Mouse (Mus musculus) retina, postnatal 7 days (tissue): ENCODE data around the gene Gls.
A peak's percentile ranks its signal among the peaks of the same experiment; 100 is the strongest.

Source experiments
- DNase-seq: peaks from one replicate; pipeline ENCODE4 v3.0.0-alpha.2; 2012; ENCODE audit warnings: low read depth, low spot score

Gene Gls

DNA sequence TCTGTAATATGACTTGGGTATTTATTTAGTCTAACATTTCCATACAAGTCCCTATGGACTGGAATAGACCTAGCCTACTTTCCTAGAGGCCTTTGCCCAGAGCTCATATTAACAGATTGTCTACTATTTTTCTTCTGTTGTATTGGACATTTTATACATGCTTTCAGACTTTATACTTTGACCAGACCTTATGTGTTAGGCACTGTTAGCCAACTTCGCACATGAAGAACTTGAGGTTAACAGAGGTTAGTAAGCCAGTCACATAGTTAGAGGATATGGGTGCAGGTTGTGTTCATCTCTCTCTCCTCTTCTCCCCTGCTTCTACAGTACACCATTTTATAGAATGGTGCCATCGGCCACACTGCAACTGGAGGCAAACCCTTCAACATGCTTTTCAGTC, 75.0 kb downstream of the Gls start:
- no peak for DNase-seq

- no peak for DNase-seq
Observed at GRCm38 (mm10) chr1:52156351-52156750, 76.7 kb downstream of the Gls start.

DNA sequence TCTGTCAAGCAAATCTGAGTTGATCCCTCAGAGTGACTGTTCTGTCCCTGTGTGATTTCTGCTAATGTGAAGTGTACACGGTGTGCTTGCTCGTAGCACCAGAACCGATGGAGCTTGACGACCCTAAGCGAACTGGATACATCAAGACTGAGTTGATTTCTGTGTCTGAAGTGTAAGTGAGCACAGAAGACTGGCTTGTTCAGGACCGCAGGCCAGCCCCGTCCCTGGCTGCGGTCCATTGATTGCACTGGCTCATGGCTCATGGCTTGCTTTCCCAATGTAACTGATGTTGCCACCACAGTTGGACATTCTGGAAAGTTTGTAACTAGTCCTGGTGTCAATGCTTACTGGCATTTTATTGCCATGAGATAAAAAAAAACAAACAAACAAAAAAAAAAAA, 78.1 kb downstream of the Gls start:
- DNase-seq = no peak

DNA sequence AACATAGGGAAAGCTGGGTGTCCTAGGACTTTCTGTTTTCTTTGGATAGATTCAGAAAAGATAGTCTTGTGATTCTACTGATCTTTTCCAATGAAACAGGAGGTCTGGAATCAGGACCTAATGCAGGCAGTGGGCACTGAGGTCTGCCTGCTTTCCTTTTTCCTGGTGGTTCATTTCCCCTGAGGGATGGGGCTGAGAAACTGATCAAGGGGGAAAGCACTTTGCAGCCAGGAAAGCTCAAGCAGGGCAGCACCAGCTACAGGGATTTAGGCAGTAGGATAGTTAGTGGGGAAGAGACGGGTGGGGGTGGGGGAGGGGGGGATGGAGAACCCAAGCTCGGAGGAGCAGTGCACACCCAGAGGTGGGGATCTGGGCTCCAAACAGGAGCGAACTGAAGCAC, 80.1 kb downstream of the Gls start:
- no peak for DNase-seq

DNA sequence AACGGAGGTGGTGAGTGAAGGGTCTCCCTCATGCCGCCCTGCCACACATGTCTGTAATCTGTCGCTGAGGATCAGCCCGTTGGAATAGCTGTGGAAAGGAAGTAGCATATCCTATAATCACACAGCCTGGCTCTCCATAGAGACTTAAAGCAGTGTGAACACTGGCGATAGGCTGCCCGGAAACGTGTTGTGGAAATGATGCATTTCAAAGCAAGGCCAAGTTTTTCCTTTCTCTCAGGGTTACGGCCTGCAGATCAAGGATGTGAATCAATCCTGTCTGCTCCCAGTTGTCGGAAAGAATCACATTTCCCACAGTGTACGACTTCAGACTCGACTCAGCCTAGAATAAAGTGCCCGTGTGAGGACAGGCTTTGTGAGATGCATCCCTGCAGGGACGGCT, 80.7 kb downstream of the Gls start:
- DNase-seq = no peak

- no peak for DNase-seq
Observed at GRCm38 (mm10) chr1:52151166-52151565, 81.9 kb downstream of the Gls start.

GRCm38 (mm10) chr1:52150676-52151075, 82.4 kb downstream of the Gls start:
- no peak for DNase-seq

DNA sequence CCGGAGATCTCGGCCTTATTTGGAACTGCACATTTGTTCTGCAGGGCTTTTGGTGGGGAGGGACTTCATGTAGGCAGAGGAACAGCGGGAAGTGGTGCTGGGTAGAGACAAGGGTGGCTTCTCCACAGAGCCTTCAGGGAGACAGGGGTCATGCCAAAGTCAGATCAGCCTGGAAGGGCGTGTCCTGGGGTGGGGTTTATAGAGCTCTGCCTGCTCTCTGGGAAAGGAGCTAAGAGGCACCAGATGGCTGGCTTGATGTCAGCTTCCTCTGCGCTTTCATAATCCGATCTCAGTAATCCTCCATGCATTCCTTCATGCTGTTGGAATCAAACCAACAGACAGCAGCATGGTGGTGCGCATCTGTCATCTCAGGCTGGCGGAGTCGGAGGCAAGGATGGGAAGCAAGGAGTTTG, 83.1 kb downstream of the Gls start:
- peak; percentile 82 for DNase-seq

GRCm38 (mm10) chr1:52148696-52149095, 84.3 kb downstream of the Gls start:
- DNase-seq = no peak

DNA sequence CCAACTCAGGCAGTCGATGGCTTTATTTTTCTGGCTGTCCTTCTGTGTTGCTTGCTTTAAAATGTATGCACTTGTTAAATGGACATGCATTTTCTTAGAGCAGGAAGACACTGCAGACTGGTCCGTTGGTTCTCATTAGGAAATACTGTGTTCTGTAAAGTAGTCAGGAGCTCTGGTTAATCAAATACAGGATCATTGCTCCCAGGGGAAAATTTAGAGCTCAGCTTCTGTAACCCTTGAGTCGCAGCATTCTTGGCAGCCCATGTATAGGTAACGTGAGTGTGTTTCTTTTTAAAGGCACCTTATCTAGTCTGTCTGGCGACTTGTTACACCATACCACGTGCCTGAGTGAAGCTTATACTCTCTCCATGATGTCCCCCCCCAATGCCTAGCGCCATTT, 84.9 kb downstream of the Gls start:
- DNase-seq = no peak

DNA sequence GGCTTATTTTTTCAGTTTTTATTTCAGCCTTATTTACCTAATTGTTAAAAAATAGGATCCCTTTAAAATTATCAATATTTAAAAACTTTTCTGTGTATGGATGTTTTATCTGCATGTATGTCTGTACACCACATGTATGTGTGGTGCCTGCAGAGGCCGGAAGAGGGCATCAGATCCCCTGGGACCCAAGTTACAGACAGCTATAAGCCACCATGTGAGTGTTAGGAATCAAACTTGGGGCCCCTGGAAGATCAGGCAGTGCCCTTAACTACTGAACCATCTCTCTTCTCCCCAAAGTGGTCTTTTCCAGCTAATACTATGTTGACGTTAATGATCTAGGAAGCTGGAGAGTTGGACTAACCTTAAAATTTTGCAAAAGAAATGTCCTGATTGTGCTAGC, 85.6 kb downstream of the Gls start:
- DNase-seq = no peak

DNA sequence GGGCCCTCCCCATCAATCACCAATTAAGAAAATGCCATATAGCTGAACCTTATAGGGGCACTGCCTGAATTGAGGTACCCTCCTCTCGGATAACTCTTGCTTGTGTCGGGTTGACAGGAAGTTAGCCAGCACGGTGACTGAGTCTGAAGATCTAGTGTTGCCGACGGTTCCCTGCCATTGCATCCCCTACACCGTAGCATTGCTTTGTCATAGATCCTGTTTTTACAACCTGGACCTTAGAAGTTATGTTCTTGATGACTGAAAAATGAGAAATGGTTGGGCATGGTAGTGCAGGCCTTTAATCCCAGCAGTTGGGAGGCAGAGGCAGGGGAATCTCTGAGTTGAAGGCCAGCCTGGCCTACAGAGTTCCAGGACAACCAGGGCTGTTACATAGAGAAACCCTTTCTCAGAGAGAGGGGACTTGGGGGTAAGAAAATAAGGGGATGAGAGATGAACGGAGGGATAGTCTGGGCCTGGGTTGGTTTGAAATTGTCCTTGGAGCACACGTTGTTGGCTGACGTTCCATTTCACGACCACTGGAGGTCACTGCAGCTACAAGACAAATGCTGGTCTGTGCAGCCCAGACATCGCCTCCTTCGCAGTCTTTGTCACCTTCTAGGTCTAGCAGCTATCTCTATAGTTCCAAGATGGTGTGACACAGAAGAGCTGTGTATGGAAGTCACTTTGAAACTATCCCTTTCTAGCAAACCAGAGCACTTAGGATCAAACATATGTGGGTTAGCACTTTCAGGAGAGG, 86.6 kb downstream of the Gls start:
- DNase-seq = peak; percentile 49

DNA sequence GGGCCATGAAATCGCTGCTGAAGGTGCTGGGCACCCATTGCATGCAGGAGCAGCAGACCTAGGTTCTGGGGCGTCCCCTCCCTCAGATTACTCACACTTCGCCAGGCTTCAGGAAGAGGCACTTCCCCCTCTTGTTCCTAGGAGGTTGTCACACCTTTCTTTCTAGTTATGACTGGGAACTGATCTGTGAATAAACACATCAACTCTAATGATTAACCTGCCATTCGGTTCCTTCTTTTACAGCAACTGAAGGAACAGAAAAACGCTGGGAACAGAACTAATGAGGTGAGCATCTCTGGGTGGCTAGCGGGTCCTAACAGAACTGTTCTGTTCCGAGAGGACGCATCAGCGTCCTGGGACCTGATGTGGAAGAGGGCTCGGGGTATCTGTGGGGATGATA, 88.1 kb downstream of the Gls start:
- no peak for DNase-seq

GRCm38 (mm10) chr1:52143596-52144156, 89.4 kb downstream of the Gls start:
- DNase-seq = no peak

DNA sequence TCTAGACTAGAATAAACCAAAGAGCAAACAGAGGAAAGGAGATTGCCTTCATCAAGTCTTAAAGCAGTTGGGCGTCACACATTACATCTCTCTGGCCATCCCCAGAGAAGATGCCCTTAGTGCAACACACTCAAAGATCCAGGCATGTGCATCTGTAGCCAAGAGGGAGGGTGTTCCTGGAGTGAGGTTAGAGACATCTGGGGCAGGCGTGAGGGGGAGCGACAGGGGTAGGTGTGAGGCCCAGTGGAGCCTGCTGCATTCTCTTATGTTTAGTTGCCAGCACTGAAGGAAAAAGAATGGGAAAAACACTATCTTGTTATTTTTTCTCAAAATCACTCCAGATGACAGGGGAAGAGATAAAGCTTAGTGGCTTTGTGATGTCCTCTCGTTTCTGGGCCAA, 89.8 kb downstream of the Gls start:
- DNase-seq = no peak

GRCm38 (mm10) chr1:52142117-52142516, 90.9 kb downstream of the Gls start:
- DNase-seq = no peak

DNA sequence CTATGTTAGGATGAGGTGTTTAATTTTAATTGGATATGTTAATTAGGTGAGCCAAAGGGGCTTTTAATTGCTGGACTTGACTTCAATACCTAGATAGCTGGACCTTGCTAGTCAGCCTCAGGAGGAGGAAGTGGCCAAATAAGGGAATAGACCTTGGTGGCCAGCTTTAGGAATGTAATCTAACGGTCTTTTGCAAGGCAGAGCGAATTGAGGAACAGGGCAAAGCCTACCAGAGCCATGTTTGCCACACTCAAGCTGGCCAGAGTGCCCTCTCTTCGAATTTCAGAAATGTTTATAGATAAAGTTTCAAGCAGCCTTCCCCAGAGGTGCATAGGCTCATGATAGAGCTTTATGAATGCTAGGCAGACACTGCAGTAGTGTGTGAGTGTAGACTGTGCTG, 91.5 kb downstream of the Gls start:
- no peak for DNase-seq

DNA sequence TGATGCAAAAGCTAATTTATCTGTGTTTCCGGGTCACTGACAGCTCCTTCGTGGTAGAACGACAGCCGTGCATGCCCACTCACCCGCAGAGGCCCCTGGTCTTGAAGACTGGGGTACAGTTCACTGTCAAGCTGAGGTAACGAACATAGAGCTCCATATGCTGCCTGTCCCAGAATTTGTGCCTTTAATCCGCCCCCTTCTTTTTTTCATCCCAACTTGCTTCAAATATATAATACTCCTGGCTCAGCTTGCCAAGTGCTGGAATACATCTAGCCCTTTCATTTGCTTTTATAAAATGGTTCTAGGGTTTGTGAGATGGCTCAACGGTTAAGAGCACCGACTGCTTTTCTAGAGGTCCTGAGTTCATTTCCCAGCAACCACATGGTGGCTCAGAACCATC, 92.5 kb downstream of the Gls start:
- DNase-seq = no peak

DNA sequence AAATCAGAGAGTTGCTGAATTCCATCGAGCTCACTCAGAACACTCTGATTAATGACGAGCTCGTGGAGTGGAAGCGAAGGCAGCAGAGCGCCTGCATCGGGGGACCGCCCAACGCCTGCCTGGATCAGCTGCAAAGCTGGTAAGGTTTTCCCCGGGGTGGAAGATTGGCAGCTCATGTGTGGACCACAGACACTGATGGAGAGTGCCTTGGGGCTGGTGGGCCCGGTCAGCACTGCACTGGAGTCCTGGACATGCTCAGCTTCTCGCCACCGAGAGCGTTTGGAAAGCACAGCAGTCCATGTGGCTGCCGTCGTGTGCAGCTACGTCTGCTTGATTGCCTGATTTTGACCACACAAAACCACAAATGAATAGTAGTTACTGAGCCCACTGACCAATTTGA, 95.7 kb downstream of the Gls start:
- DNase-seq = no peak

GRCm38 (mm10) chr1:52133254-52133653, 99.8 kb downstream of the Gls start:
- DNase-seq = no peak

GRCm38 (mm10) chr1:52131787-52132377, 101.2 kb downstream of the Gls start:
- DNase-seq = no peak

GRCm38 (mm10) chr1:52129794-52130193, 103.2 kb downstream of the Gls start:
- DNase-seq = no peak

DNA sequence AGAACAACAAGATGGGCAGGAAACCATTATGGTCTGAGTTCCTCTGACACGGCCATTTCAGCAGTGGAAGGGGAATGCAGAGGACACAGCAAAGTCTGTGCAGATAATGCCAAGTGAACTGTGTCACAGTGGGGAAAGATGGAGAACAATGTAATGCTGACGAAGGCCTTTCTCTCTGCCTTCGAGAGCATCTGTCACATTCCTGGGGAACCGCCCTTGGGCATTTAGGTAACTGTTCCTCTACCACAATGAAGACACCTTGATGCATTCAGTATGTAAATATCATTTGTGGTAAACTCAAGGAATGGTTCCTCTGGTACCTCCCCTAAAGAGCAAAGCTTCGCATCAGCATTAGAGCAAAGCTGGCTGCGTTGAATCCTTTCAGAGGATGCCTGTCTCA, 105.7 kb downstream of the Gls start:
- DNase-seq = no peak
